Mouse (Mus musculus) layer of hippocampus, postnatal 10 days (tissue): ENCODE results near the gene Gm572. TPM values are rescaled to one million over a fixed set of nuclear protein-coding genes. Genes with fewer than 3 reads are reported as not detected.

Experiments used
- DNase-seq, 2 experiments: peaks; one replicate each; pipeline ENCODE4 v3.0.0; 2021; ENCODE audit warnings: low spot score in 2 of 2
- total RNA-seq, 2 experiments: library from RNA; stranded (reverse); gene quantifications; 2 replicates each; pipeline ENCODE4 v1.2.3; 2021

The Gm572 gene
- total RNA-seq, 2 experiments from 2014 or later = not detected

DNA sequence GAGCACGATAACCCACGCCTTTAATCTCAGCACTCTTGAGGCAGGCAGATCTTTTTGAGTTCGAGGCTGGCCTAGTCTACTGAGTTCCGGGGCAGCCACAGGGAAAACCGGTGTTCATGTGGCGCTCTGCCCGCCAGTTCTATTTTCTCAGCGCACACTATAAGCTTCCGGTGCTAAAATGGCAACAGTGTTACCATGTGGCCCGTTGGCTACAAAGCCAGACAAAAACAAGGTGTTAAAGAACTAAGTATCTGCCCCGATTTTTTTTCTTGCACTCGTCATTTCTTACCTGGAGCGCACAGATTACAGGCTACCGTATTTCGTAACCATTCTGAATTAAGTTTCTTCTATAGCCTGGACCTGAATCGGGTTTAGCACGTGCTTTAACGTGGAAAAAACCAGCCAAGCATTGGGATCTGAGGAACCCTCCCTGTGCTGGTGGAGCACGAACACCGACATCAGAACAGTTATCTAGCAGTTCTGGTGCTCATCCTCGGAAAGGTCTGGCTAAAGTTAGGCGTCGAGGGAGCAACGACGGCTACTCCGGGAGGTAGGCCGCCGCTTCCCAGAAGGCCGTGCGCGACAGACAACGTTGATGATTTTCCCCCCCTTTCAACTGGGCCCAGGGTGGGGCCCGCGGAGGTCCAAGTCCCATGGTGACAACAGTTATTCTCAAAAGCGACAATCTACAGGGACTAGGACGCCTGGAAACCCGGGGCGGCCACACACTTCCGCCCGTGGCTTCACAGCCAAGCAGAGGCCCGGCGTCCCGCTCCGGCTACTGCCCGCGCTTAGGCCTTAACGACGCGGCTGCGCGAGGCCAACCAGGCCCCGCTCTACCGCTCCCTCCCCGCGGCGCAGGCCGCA is 17.1 kb upstream of the Gm572 start:
- DNase-seq = peak in 1 of 2 experiments; percentile 47

DNA sequence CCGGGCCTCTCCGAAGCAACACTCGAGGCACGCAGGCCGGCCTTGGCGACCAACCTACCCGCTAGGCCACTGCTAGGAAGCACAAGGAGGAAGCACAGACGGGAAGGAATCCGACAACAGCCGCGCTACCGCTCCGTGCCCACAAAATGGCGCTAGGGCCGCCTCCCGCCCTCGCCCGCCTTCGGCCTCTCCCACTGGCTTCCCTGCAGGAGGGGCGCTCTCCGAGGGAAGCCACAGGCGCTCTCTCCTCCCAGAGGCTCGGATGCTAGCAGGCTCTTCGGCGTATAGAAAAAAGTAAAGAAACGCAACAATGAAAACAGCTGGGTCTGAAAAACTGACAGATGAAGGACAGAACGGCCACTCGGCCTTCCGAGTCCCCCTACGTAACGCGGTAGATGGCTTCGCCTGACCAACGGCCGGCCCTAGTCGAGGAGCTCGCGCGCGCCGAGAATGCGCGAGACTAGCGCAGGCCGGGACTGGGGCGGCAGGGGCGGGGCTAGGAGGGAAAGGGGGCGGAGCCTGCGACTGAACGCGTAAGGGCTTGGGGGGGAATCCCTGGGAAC is 16.4 kb upstream of the Gm572 start, which contains the start of gene Tardbp:
Gene Tardbp (minus strand): TSS at position 397 of the 563 bp plus-strand sequence.
- peak; percentile 95 to 97 for DNase-seq

DNA sequence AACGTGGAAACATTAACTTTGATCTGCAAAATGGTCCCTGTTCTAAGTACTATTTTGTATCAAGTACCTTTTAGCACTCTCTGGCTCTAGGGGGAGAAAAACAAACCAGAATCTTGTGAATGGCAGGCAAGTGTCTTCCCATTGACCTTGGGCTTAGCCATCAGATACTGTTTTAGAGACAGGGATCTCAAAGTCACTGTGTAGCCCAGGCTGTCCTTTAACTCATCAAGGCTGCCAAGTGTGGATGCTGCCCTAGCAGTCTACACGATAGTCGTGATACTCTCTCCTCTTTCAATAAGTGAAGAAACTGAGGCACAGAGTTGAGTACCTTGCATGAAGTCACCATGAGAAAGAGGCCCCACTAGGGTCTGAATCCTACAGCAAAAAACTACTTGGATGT is 15.9 kb upstream of the Gm572 start:
- DNase-seq = no peak

DNA sequence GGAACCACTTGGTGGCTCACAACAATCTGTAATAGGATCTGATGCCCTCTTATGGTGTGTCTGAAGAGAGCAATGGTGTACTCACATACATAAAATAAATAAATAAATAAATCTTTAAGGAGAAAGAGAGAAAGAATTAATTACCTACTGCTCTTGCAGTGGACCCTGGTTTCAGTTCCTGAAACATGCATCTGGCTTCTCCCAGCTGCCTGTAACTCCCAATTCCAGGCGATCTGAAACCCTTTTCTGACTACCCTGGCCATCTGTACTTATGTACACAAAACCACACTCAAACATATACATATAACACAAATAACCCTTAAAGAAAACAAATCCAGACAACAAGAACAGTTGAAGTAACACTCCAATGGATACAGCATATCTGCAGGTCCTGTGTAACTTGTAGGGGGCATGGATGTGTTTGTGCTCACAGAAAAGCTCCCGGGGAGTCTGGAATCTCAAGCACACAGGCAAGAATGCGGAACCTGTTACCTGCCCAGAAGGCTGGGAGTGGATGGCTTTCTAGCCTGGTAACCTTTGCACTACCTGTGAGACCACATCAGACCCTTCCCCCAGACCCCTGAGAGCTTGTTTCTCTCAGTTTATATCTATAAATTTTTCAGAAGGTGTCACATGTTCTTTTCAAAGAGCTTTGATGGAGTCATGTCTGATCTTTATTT is 11.0 kb upstream of the Gm572 start:
- DNase-seq = no peak

DNA sequence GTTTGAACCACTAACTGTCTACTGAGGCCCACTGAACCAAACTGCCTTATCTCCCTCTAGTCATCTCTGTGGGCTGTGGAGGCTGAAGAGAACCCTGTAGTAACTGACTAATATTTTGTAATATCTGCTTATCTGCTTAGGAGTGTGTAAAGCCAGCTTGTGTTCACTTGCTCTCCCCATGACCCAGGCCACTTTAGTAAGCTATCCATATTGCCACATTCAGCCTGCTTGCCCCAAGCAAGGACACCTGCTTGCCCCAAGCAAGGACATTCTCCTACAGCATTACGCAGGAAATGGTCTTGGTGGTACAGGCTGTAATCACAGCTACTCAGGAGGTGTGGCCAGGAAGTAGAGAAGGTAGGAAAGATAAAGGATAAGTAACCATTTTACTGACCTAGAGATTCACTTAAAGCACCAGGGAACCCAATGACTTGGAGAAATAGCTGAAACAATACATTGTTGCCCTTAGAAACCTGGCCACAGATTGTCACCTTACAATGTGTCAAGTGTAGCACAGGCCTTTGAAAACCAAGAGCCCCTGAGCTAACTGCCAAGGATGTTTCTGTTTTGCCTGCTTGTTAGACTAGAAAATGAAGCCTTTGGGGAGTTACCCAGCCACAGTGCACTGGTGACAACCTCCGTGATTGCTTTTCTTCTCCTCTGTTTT is 9.6 kb upstream of the Gm572 start:
- no peak for DNase-seq

DNA sequence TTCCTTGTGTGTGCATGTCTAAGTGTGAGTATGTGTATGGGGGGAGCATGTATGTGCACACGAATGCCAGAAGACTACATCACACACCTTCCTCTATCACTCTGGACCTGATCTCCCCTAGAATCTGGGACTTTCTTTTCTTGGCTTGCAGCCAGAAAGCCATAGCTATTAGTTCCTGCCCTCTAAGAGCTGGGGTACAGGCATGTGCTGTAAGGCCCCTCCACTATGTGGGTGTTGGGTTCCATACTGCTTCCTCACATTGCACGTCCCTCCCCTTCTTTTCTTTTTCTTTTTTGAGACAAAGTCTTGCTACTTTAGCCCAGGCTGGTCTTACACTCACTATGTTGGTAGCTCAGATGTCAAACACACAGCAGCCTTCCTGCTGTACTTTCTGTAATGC is 7.8 kb upstream of the Gm572 start:
- DNase-seq = no peak

DNA sequence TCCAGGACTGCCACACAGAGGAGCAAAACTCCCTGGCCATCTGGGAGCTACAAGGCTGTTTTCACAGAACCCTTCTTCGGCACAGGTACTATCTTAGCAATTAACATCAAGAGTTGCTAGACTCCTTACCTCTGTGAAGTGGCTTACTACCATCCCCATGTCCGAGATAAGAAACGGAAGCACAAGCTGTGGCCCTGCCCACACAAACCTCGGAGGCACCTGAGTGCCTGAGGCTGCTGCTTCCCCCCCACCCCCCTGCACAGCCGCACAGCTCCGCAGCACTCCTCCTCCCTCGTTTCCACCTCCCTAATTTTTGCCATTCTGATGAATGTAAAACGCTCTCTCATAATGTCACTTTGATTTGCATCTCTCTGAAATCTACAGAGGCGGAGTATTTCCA is 4.8 kb upstream of the Gm572 start:
- no peak for DNase-seq

DNA sequence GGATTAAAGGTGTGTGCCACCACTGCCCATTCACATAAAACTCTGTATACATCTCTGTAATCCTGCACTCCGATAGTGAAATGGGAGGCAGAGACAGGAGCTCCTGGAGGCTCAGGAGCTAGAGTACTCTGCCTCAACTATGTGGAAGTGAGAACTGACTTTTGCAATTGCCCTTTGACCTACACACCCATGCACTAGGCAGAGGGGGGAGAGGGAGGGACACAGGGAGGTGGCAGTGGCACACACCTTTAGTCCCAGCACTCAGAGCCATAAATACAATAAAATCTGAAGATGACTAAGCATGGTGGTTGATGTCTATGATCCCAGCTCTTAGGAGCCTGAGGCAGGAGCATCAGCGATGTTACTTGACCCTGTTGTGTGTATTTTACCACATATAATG is 3.7 kb upstream of the Gm572 start:
- DNase-seq = no peak

DNA sequence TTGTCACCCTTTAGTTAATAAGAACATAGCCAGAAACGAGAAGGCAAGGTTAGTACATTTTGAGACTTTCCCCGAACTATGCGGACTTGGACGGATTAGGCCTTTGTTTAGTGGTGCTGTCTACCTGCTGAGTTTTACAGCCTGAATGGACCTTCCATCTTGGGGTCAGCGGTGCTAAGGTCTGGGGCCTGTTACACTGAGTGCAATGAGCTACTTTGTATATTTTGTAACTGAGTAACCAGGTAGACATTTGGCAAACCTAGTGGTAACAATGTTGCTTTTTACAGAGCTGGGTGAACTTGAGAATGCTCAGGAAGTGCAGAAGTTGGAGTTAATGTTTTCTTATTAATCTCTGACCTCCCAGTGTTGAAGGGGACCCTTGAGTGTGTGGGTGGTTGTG is 2.0 kb upstream of the Gm572 start:
- DNase-seq = no peak

DNA sequence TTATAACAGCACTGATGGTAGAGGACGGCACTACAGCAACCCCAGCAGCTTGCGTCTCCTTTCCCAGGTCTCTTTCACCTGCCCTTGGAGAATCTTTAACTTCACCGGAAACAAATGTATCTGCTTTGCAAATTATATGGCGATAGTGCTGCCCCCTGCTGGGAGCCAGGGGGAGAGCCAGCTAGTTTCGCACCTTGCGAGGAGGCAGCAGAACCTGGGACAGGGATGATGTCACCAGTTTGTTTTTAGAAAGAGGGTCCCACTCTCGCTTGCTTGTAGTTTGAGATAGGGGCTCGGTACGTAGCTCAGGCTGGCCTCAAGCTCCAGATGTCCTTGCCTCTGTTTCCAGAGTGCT is 1.0 kb downstream of the Gm572 start:
- peak; percentile 62 to 76 for DNase-seq

DNA sequence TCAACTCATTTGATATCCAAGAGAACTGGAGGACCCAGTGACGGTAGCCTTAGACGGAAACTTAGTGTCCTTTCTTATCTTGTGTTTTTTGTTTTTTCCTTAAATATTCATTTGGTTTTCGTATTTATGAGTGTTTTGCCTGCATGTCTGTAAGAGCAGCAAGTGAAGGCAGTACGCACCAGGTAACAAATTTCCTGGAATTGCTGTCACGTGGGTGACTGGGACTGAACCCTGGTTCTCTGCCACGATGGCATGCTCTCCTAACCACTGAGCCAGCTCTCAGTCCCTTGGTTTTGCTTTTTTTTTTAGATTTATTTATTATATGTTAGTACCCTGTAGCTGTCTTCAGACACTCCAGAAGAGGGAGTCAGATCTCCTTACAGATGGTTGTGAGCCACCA is 1.8 kb downstream of the Gm572 start:
- DNase-seq = no peak

DNA sequence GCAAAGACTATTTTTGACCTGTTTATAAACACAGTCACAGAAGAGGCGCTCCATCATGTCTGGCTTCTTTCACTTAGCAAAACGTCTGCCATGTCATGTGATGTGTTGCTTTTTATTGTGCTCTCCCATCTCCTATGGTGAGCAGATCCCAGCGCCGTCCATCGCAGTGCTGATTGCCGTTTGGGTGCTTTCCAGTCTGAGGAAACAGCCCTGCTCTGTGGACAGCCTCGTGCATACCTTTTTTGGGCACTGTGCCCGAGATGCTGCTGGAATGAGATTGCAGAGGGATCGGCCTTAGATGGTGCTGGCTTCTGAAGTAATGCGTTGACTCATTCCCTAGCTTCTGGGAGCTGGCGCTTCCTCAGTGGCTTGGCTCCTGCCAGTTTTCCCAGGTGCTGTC is 3.5 kb downstream of the Gm572 start:
- peak in 1 of 2 experiments; percentile 21 for DNase-seq

DNA sequence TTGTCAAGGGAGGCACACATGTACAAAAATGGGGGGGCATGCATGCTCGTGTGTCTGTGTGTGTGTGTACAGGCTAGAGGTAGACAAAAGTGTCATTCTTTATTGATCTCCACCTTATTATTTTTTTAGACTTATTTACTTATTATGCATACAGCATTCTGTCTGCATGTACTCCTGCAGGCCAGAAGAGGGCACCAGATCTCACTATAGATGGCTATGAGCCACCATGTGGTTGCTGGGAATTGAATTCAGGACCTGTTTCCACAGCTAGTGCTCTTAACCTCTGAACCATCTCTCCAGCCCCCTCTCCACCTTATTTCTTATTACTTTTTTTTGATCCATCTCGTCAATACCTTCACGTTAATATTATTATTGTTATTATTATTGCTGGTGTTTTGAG is 6.2 kb downstream of the Gm572 start:
- DNase-seq = no peak

DNA sequence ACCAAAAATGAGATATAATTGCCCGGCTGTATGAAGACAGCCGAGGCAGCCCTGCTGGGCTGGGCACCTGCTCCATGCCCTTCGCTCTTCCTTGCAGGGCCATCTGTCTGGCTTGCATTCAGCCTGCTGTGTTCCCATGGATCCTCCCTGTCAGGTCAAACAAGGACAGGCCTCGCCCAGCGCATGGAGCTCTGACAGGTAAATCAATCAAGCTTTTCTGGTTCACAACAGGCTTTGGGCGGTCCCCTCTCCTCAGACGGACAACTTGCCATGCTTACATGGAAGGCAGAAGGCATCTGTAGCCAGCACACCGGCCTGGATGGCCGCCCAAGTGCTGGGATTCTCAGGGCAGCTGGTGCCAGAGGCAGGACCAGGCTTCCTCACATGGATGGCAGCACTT is 7.9 kb downstream of the Gm572 start:
- DNase-seq = no peak

DNA sequence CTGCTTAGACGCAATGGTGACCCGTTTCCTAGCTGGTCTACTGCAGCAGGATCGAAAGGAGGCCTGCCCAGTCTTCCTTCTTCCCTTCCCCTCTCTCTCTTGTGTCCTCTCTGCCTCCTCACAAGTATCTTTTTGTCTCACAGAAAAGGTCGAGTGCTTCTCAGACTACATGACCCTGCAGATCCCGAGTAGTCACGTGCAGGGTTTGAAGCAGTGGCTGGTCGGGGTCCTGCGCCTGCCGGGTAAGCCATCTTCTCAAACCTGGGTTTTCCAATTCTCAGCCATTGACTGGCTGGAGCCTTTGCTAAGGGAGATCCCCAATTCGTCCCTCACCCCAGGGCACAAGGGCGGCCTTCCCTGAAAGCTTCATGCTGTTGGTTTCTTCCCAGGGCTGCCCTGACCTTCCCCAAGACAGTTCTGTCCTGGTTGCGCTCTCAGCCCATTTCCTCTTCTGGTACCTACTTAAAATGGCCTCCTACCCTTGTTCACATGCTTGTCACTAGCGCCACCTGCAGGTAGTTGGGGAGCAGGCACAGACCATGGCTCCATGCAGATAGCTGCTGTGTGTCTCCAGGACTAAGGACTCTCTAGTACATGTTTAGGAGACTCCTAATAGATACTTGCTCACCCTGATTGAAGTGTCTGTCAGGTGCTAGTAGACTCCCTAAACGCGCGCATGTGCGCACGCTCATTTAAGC is 11.7 kb downstream of the Gm572 start:
- peak; percentile 37 for DNase-seq

DNA sequence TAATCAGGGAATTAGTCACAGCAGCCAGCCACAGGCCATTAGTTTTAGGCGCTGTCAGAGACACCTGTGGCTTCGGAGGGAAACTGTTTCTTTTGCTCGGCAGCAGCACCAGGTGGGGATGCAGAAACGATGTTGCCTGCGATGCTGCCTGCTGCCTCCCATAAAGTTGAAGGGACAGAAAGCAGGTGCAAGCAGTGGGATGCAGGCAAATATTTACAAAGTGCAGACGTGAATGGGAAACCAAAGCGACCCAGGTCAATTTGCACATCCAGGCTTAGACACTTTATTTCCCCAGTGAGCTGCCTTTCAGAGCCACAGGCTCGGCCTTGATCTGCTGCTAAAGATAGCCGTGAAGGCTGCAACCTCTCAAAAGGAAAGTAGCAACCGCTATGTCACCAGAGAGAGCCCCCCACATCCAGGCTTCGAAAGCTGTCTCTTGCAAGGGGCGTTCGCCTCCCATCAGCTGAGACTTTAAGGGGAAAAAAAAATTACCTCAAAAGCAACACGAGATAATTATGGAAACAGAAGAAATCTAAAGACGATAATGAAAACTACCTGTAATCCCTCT is 13.7 kb downstream of the Gm572 start:
- no peak for DNase-seq

DNA sequence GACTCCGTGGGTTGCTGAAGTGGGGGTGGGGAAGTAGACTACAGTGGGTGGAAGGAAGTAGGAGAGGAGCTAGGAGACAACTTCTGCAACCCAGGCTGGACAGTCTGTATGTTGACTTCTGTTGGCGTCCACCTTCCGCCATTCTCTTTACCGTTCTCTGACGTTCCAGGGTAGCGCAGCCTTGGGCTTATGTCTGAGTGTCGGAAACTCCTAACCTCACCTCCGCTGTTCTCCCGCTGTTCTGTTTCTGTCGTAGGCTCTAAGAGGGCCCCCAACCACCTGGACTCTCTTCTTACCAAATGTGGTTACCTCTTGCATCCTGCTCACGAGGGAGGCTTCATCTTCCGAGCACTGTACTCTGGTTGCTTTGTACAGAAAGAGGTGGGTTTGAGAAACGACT is 14.7 kb downstream of the Gm572 start:
- no peak for DNase-seq

DNA sequence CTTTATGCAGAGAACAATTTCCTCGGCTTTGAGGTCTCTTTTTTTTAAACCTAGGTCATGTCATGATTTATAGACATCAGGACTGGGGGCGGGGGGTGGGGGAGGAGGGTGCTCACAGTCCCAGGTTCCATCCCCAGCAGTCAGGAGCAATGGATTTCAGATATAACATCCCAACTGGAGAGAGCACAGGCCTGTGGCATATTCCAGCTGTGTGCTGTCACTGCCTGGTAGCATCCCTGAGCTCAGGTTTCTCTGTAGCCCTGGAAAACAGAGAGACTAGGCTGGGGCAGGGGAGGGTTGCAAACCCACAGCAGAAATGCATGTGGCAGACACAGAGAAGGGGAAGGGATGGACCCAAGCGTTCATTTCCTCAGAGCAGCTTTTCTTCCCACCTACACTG is 17.1 kb downstream of the Gm572 start:
- no peak for DNase-seq

DNA sequence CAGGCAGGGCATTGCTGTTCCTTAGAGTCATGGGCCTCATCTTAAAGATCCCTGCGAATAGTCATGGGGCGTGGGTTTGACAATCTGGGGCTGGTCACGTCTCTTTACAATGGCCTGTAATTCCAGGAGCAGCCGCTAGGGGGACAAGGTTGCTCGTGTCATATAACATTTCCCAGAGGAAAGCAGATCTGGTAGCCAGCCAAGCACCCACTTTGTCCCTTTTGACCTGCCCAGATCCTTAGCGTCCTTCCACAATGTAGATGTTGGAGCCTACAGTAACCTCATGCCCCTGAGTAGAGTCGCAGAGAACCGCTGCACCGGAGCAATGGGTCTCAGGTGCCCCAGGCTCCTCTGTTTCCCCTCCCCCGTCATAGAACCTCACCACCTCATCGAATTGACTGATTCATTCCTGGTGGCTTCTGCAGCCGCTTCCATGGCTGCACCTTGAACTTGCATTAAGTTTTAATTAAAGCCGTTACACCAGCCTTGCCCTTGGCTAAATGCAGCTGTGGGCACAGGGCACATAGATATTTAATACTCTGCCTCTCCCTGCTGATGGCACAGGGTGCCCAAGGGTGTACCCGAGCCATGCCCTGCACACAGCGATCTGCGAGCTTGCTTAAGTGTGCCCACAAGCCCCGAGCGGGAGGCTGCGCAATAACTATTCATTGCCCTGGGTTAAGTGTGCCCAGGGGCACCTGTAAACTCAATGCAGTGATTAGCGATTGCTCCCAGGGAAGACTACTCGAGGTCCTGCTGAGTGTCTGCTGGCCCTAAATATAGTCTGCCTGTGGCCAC is 19.2 kb downstream of the Gm572 start:
- DNase-seq = peak; percentile 68 to 70

DNA sequence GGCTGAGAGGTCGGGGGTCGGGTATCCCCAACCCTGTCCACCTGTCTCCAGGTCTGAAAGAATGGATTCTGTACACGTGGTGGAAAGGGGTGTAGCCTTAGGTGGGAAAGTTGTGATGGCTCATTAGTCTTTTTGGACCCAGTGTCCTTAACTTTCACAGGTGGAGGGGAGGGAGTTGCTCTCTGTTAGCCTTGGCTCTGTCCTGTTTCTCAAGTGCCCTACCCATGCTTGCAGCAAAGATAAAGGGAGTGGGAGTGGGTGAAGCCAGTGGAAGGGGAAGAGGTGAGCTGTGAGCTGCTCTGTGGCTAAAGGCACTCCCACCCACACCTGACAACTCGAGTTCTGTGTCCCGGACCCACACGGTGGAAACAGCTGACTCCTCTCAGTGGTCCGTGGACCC is 20.2 kb downstream of the Gm572 start:
- DNase-seq = no peak
